Mouse (Mus musculus): ENCODE results near the gene Cntln.

The Cntln gene

DNA sequence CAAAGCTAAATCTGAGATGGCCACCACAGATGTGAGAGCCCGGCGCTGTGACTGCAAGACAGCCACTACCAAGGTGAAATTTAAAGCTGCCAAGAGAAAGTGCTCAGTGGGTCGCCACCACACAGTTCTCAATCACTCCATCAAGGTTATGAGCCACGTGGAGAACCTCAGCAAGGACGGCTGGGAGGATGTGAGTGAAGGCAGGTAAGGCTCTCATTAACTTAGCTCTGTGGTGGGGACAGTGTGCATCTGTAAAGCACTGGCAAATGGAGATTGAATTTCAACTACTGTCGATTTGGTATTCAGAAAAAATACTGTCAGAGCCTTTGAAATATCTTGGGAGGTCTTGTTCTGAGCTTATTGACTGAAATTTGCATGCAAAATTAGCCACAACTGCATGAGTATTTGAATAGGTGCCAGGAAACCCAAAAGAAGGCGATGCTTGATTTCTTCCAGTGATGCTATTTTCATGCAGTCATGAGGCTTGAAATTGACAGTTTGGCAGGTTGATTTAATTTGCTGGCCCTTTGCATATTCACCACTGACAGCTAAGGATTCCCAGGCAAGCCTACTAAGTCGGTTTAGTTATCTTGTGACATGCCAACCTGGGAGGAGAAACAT lies 165.9 kb downstream of the Cntln start:
- no peak for DNase-seq (ENCODE audit: extremely low read depth, insufficient read length, low spot score)

DNA sequence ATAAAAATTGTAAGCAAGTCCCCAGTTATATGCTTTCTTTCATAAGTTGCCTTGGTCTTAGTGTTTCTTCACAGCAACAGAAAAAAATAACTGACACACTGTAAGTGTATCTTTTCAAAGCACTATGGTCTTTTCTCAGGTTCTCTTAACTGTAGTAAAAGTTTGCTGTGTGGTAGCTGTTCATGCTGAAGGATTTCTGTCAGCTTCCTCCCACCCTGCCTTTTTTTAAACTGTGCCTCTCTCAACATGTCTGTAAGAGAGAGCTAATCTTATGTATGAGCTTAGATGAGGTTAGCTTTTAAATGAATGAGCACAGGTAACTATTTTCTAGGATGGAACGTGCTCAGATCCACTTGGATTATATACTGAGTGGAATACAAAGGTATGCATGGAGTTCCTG lies 170.5 kb downstream of the Cntln start:
- no peak for DNase-seq (ENCODE audit: extremely low read depth, insufficient read length, low spot score)

DNA sequence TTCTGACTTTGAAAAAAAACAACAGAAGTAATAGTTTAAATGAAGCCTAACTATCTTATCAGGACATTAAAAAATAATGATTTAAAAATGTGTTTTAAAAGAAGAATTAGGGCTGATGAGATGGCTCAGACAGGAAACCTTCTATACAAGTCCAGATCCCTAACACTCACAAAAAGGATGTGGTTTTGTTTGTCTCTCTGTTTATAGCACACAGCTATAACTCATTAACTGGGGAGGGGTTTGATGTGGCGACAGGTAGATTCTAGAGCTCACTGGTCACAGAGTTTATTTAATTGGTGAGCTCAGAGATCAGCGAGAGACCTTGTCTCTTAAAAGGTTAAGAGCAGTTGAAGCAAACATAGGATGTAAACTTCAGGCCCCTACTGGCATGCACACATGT lies 175.5 kb downstream of the Cntln start:
- no peak for DNase-seq (ENCODE audit: extremely low read depth, insufficient read length, low spot score)

DNA sequence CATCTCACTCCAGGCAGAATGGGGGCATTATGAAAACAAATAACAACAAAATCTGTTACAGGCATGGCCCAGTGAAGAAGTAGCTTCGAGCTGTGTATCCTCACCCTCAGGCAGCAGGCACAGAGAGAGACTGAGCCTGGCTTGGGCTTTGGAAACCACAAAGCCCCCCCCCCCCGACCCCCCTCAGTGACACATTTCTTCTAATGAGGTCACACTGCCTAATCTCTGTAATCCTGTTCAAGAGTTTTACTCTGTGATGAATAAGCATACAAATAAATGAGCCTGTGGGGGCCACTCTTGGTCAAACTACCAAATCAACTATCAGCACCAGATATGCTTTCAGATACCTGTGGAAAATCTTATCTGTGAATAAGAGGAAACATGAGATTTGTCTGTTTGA lies 177.6 kb downstream of the Cntln start:
- DNase-seq (ENCODE audit: extremely low read depth, insufficient read length, low spot score) = no peak

DNA sequence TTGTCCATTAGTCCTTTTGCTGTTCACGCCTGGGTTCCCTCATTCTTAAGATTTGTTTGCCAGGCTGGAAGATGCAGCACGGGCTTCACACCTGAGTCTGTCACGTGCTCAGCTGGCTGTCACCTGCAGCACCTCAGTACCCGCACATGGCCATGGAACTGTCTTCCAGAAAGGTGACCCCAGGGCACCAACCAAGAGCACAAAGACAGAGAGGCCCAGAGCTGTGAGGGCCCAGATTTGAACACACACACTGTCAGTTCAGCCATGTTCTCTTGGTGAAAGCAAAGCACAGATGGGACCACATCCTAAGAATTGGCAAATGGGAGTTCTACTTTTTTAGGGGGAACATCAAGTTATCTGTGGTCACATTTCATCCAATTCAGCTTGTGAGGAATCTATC lies 211.9 kb downstream of the Cntln start:
- no peak for DNase-seq (ENCODE audit: extremely low read depth, insufficient read length, low spot score)

DNA sequence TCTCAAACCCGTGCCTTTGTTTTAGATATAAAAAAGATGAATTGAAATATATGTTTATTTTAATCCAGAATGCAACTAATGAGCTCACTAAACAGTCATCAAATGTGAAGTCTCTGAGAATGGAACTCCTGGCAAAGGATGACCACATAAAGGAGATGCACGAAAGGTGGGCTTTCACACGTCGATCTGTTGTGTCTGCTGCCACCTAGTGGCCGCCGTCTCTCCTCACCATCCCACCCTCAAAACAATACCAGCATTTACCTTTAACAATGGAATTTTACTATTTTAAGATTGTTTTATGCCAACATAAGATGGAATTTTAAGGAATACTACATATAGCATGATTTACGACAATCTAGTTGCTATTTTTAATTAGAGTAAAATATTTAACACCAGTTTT lies 212.6 kb downstream of the Cntln start:
- peak; percentile 7 for DNase-seq (ENCODE audit: extremely low read depth, insufficient read length, low spot score)

DNA sequence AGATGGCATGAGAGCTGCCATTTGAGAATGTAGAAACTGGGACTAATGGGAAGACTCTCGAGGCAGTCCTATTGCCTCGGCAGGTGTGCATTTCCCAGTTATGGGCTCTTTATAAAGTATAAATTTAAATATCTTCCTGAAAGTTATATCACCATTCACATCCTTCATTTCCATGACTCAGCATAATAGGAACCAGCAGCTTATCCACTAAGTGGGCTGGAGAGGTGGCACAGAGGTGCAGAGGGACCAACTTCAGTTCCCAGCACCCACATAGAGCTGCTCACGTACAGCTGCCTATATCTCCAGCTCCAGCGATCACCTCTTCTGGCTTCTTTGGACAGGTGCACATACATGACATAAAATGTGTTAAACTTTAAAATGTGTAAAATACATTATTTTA lies 218.1 kb downstream of the Cntln start:
- no peak for DNase-seq (ENCODE audit: extremely low read depth, insufficient read length, low spot score)

DNA sequence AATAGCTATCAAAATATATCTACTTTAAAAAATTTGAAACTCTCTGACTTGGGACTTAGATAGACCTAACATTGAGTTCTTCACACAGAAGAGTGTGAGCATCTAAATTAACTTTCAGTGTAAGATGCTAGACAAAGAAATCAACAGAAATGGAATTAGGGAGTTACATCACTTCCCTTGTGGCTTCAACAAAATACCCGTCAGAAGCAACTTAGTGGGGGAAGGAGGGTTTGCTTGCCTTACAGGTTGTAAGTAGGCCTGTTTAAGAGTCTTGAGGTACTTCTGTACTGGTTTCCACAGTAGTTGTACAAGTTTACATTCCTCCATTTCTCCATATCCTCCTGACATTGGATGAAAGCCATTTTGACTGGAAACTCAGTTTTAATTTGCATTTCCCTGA lies 222.3 kb downstream of the Cntln start:
- no peak for DNase-seq (ENCODE audit: extremely low read depth, insufficient read length, low spot score)

DNA sequence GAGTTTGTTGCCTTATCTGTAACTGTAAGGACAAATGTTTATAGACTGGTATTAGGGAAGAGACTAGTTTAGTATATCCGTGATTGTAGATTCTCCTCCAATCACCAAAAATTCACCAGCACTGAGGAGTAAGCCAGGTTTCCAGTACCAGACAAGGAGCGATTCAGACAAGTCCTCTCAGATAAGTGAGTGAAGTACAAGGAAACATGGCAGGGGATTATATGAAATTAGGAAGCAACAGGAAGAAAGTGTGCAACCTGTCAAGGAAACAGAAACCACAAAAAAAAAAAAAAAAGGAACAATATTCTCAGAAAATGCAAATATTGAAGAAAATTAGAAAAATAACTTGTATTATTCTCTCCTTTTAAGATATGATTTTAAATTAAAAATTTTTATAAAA lies 222.9 kb downstream of the Cntln start:
- no peak for DNase-seq (ENCODE audit: extremely low read depth, insufficient read length, low spot score)

DNA sequence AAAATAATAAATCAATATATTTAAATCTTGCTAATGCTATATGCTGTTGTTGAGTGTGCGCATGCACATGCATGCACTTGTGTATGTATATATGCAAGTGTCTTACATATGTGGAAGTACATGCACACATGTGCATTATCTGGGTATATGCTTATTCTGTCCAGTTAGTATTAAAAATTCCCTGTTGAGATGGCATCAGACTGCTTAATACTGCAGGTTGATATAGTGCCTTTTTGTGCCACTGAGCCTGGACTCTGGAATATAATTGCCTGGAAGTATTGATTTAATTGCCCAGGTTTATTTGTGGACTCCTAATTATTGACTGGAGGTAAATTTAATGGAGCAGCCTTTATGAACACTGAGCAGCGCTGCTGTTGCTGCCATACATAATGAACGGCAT lies 236.2 kb downstream of the Cntln start:
- no peak for DNase-seq (ENCODE audit: extremely low read depth, insufficient read length, low spot score)

DNA sequence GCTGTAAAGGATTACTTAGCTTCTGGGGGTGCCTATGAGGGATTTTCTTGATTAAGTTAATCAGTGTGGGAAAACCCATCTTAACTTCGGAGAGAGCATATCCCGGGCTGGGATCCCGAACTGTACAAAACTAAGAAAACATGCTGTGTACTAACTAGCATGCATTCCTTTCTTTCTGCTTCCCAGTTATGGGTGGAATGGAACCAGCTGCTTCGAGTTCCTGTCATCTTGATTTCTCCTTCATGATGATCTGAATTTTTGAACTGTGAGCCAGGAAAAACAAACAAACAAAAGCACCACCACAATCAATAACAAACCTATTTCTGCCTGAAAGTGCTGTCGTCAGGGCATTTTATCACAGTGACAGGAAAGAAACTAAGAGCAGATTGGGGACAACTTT lies 265.6 kb downstream of the Cntln start:
- DNase-seq (ENCODE audit: extremely low read depth, insufficient read length, low spot score) = no peak

DNA sequence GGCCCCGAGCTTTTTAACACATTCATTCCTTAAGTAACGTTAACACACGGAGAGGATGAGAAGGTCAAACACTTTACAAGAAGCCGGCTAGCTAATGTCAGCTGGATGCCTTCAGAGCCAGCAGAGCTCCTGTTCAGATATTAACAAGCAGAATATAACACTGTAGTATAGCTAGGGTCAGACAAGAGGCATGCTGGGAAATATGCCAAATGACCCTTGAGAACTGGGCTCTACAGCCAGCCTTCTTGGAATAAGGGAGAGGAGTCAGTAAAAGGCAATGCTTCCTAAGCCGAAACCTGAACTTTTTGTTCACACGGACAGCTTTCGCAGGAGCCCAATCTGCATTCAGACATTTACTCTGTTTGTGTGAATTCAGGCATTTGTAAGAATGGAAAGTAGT lies 267.8 kb downstream of the Cntln start:
- DNase-seq (ENCODE audit: extremely low read depth, insufficient read length, low spot score) = no peak

DNA sequence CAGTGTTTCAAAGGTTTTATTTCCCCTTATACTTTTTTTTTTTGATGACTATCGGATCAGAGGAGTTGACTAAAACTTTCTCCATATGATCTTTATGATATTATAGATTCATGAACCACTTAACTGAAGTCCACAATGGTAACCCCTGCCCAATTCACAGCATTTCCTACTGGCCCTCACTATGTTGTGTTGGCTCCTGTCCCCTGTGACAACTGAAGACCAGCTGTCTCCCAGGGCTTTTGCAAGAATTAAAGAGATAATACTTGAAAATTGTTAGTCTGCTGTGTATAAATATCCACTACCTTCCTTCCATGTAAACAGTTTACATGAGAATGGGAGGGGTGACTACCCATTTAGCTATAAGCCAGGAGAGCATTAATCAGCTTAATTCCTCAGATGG lies 270.3 kb downstream of the Cntln start:
- DNase-seq (ENCODE audit: extremely low read depth, insufficient read length, low spot score) = no peak

DNA sequence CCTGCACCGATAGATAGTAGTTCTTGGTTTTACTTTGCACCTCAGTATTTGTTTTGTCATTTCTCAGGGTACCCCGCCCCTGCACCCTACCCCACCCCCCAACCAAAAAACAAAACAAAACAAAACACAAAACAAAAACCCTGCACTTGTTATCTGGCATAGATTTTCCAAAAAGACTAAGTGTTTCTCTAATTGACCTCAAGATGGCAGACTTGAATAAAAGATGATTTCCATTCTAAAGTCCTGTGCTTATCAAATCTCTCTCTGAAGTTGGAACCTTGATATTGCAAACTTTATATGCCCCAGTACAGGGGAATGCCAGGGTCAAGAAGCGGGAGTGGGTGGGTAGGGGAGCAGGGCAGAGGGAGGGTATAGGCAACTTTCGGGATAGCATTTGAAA lies 277.0 kb downstream of the Cntln start:
- no peak for DNase-seq (ENCODE audit: extremely low read depth, insufficient read length, low spot score)

DNA sequence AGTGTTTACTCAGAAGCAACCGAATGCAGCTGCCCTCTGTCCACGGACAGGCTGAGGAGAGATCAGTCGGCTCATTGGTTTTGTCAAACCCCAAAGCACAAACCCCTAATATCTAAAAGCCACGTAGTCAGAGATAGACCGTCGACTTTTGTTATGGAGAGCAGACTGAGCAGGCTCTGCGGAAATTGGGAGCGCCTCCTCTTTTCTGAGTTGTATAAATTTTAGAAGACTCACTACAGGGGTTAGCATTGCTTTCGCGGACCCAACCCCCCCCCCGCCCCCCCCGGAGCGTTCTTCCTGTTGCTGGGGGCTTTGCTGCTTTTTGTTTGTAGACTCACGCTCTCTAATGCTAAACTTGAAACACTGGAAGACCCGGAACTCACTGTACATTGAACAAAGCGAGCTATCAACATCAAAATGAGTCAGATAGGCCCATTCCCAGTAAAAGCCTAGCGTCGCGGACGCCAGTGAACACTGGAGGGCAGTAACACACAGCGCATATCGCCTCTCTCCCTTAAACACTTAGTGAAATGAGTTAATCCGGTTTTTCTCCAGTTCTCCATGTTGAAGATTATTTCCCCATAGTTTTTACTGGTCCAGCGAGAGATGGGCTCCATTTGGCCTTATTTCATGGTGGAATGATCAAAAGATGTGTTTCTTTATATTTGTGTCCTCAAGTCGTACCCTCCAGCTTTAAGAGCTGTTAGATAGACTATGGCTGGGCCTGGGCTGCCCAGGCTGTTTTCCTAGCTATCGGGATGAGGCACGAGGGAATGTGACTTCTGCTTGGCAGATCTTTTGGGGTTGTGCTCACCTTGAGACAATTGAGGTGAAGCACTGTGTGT lies 278.6 kb downstream of the Cntln start:
- DNase-seq (ENCODE audit: extremely low read depth, insufficient read length, low spot score) = no peak

DNA sequence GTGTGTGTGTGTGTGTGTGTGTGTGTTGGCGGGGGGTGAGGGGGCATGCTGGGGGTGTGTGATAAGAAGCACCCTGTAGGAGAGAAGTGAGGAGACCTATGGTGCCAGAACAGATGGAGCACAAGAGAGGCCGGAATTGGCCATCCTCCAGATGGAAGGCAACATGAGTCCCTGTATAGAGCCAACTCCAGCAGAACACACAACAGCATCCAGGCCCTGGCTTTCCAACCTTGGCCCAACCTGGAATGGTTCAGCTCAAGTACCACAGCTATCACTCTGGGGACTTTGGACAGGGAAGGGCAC lies 279.2 kb downstream of the Cntln start:
- DNase-seq (ENCODE audit: extremely low read depth, insufficient read length, low spot score) = no peak

DNA sequence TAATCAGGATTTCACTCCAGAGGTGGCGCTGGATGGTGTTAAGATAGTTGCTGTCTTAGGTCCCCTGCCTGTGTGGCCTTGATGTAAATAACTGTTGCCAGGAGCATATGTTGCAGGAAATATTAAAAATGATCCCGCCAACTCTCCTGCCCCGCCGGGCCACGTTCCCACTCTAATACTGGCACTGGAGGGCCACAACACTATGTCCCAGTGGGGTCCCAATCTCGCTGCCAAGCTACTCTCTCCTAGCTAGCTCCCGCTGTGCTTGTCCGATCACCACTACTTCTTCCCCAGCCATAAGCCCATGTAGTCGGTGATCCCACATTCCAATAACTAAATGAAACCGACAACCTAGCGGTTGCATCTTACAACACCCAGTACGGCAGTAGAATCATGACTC lies 283.9 kb downstream of the Cntln start:
- DNase-seq (ENCODE audit: extremely low read depth, insufficient read length, low spot score) = no peak

DNA sequence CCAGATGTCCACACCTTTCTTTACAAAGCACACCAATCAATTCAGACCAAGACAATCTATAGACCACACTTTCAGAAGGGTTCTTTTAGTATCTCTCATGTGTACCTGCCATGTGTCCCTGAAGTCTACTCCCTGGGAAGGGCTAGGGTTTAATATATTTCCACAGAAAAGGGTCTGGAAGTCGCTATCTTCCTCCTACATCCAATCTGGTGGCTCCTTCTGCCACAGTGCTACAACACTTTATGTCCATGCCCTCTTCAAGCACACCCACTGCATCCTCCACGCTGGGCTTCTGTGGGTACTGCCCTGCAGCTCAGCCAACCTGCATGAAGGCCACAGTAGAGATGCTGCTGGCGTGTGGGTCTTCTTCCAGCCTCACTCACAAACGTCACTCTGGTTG lies 291.4 kb downstream of the Cntln start:
- no peak for DNase-seq (ENCODE audit: extremely low read depth, insufficient read length, low spot score)

DNA sequence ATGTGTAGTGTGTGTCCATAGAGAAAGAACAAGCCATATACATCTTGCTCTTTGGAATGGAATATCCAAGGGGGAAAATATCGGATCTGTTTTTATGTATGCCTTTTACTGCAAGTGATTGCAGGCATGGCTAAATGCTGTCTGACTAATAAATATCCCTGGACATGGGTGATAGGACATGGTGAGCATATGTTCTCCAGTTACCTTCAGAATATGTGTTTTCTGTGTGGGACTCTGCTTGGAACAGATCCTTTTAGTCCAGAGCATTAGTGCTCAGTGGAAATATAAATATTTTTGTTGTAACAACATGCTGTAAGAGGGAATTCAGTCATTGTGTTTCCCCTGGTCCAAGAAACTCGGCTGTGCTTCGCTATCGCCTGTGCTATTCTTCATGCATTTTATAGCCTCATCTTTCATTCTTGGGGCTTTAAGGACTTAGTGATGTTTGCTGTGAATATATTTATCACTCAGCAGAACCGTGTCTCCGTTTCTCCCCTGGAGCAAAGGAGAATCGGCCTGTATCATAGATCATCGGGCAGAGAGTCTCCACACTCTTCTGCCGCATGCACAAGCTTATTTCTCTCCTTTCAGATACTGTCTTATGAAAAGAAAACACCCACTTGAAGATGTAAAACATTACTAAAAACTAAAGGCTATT lies 294.4 kb downstream of the Cntln start:
- no peak for DNase-seq (ENCODE audit: extremely low read depth, insufficient read length, low spot score)

Measured in 3134 (cell line).